Mouse (Mus musculus): ENCODE measurements around the gene Dmbx1.

Gene Dmbx1

DNA sequence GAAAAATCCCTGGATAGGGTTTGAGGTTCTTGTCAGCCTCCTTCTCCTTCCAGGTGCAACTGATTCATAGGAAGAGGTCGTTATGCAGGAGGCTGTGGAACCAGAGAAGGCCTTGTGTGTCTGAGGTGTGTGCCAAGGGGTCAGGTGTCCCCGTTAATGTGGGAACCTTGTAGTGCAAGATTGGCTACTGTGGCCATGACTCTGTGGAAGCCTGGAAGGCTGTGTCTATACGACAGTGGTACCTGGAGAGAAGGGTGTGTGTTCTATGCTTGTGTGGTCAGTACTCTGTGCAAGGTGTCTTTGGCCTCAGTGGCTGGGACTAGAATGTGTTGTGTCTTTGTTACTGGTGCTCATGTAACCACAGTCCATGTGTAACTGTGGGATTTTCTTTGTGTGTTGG, 955 bp upstream of the Dmbx1 start:
- no peak for DNase-seq (ENCODE audit: low spot score)

DNA sequence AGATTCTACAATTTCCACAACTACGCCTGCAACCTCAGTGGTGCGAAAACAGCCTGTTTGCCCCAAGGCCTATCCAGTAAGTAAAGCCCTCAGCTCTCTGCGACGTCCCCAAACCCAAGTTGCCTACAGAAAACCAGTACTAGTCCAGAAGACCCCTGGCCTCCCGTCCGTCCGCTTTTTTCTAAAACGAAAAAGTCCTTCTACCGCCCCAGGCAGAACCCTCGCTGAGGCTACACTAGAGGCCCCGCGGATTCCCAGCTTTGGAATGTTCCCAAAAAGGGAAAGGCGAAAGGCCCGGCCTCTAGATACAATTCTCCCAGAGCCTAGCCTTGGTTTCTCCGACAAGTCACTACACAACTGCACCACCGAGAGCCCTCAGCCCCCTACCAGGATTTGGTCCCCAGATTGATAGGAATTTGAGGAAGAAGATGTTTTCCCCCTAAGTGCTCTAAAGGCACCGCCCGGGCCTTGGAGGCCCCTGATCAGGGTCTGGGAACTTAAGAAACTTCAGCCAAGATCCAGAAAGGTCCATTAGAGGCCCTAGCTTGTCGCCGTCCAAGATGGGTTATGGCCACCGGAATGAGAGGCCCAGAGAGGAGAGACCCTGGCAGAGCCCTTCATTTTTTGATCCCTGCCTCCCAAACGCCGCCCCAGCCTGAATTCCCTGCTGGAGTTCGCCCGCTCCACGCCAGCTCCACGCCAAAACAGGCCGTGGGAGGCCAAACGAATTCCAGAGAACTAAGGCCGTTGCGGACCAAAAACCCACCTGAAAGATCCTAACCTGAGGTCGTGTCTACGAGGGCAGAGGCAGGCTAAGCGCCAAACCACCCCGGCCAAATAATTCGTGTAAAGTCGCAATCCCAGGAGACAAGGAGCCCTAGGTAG, 1.2 kb downstream of the Dmbx1 start:
- peak; percentile 34 for DNase-seq (ENCODE audit: low spot score)

DNA sequence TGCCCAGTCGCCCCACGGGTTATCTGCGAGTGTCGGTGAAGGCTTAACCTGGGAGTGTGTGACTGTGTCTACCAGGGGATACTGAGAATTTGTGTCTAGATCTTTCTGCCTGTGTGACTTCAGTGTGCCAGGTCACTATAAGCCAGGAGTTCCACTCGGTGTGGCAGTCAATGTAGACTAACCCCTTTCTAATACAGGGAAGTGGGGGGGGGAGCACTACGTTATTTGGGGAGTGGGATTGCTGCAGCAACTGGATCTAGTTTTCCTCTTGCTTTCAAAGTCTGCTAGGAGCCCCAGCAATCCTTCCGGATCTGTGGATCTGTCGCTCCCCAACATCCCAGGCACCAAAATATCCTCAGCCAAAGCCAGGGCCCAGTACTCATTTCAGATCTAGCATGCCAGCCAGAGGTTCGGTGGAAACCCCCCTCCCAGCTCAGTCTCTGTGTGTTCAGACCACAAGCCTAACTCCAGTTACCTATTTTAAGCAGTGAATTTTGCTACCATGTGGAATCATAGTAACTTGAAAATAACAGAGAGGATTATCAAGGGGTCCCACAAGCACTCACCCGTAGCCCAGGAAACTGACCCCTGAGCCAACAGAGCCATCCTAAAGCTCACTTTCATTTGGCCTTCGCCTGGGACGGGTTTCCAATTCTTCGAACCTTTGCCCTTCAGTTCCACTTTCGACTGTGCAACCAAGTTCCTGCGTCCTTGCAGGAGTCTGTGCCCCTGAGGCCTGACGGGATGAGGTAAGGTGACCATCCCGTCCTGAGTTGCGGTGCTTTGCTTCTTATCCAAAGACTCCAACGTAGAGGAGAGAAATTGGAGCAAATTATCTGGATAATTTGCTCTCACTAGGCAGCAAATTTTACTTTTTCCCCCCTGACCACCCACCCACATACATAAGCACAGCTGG, 2.4 kb downstream of the Dmbx1 start:
- no peak for DNase-seq (ENCODE audit: low spot score)

DNA sequence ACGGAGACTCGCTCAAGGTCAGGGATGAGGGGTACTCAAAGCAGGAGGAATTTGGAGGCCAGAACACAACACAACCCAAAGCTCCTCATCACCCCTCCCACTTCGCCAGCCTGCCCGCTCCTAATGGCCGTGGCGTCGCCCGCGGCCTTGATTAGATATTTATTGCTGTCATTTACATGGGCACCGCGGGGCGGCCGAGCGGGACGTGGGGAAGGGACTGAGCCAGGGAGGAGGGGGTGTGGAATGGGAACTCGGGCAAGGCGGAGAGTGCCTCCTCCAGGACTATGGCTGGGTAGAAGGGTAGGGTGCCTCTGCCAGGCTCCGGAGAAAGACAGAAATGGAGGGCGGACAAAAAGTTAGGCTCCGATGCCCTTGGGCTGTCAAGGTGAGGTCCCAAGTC, 3.1 kb downstream of the Dmbx1 start:
- DNase-seq (ENCODE audit: low spot score) = no peak

DNA sequence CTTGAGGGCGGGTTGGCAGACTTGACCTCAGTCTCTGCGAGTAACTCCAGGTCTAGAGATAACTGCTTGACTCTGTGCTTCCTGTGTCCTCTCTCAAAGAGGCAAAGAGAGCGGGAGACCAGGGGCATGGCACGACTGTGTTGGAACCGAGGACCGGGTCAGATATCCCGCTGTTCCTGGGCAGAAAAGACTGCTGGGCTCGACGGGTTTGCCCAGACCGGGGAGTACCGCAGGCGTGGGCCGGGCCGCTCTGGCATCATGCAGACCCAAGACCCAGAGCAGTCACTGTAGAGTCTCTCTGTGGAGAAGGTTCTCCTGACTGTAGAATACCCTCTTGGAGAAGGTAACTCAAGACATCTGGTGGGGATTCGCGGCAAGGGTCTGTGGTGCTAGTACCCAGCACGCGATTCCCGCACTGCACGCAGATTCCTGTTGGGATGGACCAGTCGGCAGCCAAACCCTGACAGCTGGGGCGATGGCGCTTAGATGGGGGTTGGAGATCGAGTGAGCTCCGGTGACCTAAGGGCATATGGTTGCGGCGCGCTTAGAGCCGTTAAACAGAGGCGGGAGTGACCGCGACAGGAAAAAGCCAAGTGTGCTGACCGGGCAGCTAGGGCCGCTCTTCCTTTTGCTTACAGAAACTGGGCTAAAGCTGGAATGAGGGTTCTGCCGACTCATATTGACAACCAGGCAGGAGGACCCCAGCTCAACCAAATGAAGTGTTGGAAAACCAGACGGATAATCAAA, 3.7 kb downstream of the Dmbx1 start:
- no peak for DNase-seq (ENCODE audit: low spot score)

DNA sequence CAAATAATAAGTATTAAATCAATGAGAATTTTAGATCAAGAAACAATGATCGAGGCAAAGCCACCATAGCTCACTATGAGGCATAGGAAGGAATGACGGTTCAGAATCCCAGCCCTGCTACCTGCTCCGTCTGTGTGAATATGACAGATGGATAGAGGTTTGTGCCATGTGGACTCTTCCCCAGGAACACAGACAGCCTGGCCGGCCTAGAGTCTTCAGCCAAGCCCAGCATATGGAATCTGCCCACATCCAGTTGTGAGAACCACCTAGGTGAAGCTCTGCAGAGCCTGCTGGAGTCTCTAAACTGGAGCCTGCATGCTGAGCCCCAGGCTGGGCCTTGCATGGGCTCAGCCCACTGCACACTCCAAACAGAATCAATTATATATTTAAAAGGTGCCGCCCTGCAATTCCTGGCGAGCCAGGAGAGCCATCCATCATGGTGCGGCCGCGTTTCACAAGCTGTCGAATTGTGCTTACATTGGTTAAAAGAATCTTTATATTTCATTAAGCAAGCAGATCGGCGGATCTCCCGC, 8.1 kb downstream of the Dmbx1 start:
- DNase-seq (ENCODE audit: low spot score) = no peak

DNA sequence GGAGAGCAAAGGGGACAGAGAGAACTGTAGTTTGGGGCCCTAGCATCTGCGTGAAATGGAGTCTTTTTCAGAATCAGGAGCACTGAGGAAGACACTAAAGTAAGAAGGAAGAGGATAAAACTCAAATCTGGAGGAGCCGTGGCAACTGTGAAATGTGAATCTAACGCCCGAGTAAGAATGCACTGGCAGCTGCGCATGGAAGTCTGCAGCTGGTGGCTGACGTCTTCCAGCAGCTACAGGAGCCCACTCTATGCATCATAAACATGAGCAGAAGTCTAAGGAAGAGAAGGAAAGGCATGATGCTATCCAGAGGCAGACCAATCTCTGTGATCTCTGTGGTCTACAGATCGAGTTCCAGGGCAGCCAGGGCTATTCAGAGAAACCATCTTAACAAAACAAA, 12.1 kb downstream of the Dmbx1 start:
- DNase-seq (ENCODE audit: low spot score) = no peak

DNA sequence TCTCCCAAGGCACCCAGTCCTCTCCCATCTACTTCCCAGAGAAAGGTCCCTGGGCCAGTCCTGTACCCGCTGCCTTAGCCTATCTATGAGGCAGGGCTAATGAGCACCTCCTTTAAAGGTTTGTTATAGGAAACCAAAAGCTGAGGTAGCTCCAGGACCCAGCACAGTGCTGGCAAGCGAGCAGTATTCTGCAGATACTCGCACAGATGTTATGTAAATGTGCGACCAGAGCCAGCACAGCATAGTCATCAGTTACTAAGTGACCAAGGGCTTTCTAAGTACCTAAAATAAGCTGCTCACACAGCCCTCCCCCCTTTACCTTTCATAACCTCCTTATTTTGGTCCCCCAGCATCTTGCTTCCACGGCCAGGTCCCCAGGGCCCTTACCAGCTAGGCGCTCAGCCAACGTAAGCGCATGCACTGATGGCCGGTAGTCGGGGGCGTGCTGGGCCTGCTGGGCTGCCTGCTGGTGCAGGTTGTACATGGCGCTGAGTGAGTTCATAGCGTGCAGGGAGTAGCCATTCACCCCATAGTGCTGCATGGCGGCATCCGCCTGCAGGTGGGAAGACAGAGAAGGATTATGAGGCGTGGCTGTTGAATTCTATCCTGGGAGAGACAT, 16.4 kb downstream of the Dmbx1 start:
- DNase-seq (ENCODE audit: low spot score) = no peak

DNA sequence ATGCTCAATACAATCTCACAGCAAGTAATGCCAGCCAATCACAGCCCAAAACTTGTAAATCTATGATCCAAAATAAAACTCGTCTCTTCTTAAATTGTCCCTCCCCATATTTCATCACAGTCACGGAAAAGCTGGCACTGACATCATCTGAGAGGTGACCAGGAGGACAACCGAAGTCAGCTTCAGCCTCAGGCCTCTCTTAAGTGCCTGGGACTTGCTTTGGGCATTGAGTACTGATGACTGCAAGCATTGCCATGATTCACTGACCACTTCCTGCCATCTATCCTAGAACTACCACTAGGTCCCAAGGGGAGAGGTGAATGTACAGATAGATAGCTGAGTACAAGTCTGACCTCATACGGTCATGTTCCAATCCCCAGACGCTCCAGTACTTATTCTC, 17.0 kb downstream of the Dmbx1 start:
- no peak for DNase-seq (ENCODE audit: low spot score)

DNA sequence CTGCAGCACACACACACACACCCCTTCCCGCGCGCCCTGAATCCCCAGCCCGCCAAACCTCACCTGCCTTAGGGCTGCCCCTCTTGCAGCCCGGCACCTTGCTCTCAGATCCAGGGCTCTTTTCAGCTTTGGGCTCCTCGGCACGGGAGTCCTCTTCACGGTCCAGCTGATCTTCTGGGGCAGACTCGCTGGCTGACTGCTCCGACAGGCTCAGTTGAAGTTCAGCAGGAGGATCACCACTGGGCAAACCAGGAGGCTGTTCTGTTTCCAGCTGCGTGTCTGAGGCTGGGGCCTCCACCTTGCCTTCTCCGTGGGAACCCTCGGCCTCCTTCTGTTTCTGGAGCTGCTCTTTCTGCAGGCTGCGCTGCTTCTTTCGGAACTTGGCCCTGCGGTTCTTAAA, 19.8 kb downstream of the Dmbx1 start:
- no peak for DNase-seq (ENCODE audit: low spot score)

DNA sequence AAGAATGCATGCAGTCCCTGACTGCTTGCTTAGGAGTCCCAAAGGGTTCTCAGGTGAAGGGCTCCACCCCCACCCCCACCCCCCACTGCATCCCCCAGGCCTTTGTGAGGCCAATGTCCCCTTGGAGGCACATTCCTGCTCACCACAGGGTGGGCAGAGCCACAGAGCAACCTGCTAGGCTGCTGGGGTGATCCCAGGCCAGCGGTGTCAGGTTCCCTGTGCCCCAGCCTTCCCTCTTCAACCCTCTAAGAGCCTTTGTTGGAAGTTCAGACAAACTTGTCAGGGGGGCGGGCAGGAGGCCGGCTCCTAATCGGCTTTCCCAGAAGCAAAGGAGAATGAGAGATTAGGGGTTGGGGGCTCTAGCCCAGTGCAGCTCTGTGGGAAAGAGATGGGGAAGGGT, 28.1 kb downstream of the Dmbx1 start:
- DNase-seq (ENCODE audit: low spot score) = no peak

DNA sequence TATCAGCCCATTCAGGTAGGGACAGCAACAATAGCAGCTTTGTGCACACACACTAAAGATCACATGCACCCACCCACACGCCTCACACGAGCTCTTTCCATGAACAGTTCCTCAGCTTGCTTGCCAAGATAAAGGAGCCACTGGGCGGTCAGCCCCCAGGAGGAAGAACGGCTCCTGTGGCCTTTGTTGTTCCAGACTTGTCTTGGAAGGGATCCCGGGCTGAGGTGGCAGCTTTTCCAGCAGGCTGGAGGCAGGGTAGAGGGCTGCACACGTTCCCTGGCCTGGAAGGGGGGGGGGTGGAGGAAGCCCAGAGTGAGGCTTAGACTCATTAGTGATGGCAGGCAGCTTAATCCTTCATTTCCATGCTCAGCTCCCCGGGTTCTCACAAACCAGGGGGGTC, 31.1 kb downstream of the Dmbx1 start:
- DNase-seq (ENCODE audit: low spot score) = peak; percentile 32

DNA sequence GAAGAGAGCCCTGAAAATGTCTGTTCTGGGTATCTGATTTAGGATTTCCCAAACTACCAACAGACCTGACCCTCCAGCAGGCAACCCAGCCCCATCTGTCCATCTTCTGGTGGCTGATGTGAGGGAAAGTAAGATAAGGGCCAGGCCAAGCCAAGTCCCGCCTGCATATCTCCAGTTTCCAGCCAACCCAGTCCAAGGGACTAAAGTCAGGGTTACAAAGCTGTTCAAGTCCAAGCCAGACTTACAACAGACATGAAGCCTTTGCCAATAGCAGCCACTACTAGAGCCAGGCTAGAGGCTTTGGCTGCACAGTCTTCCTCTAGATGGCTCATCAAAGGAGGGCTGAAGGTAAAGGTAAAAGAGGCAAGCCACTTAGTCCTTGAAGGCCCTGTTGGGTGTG, 31.7 kb downstream of the Dmbx1 start:
- DNase-seq (ENCODE audit: low spot score) = no peak

DNA sequence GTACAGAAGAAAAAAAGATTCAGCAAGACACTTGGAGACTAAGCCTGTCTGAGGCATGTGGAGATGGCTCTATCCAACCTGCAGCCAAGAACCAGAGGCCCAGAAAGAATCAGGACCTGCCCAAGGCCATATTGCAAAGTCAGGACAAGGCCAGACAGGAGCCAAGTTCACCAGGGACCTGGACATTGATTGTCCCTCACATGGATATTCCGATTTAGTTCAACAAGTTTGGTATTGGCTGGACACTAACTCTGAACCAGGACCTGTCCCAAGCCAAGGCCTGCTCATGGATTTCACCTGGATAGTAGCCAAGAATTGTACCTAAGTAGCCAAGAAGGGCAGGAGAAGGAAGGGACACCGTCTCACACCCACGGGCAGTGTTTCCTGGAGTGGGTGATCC, 32.9 kb downstream of the Dmbx1 start:
- DNase-seq (ENCODE audit: low spot score) = no peak

DNA sequence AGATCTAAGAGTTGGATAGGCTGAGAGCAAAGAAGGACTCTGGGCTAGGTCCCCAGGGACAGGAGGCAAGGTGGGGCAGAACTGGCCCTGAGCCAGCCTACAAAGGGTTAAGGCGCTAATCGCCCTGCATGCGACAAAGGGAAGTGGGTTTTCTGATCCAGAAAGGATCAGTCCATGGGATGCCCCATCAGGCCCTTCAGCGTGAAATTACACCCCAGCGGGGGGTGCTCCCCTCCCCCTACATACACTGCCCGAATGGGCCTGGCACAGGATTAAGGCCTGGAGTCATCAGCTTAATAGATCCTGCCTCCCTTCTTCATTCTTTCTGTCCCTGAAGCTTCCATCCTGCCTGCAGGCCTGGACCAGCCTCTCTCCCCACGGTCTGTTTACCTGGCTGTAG, 34.0 kb downstream of the Dmbx1 start:
- no peak for DNase-seq (ENCODE audit: low spot score)

DNA sequence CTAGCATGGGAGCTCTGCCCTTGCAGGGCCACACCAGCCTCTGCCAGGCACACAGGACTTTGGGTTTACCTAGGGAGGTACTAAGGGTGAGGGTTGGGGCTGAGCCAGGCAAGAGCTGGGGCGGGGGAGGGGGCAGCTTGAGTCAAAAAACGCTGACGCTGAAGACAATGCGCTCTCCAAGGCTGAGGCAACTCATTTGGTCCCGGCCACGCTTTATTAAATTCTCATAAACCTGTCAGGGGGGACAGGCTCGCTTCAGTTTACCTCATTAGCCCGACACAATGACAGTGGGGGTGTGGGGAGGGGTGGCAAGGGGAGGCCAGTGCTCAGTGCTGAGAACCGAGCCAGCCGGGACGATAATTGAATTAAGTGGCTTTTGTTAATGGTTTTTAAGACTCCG, 35.4 kb downstream of the Dmbx1 start:
- no peak for DNase-seq (ENCODE audit: low spot score)

DNA sequence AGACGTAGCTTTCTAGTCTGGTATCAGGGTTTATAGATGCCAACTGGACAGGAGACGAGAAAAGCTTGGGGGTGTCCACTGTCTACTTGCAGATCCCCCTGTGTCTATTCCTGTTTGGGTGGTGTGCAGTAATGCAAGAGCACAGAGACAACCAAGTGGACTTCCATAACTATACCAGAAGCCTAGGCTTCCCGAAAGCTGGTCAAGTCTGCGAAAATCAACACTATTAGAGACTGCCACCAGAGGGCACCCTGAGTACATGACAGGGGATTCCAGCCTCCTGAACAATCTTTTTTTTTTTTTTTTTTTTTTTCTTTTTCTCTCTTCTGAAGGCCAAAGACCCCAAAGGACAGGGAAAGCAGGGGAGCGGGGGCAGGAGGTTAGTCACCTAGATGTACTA, 36.9 kb downstream of the Dmbx1 start:
- peak; percentile 65 for DNase-seq (ENCODE audit: low spot score)

DNA sequence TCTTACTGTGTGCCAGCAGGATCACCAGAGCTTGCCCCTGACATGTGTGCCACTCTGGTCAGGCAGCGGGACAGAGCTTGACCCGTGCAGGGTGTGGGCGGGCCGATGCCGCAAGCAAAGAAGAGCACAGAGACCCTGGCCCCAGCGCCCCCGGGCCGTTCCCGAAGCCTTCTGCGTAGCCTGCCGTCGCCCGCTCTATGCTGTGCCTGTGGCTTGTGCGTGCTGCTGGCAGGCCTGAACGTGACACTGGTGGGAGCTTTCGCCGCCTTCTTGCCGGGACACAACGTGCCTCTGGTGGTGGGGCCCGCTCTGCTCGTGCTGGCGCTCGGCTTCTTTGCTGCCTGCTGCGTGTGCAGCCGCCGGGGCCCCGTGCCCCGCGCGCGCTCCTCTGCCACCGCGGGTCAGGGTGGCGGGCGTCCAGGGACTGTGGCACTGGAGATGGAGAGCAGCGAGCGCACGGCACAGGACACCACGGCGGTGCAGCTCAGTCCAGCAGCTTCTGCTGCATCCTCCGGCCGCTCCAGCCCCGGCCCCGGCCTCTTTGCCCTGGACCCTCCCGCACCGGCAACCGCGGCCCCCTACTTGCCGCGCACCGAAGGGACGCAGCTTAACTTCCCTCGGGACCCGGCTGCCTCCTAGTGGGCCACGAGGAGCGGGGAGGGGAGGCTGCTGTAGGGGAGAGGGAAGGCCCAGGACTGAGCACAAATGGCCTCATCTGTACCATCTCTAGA, 41.7 kb downstream of the Dmbx1 start:
- DNase-seq (ENCODE audit: low spot score) = no peak

DNA sequence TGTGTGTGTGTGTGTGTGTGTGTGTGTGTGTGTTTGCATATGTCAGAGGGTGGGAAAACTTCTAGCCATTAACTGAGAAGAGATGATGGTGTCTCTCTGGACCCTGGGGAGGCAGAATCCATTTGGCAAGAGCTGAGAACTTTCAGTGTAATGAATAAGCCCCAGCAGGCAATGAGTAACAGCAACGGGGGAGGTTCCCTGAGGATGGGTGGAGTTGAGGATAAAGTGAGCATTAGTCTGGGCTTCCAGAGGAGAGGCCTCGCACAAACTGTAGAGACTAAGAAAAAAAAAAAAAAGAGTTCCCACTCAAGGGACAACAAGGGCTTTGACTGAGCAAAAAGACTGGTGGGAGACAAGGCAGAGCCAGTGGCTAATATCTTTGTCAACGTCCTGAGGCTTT, 45.4 kb downstream of the Dmbx1 start:
- no peak for DNase-seq (ENCODE audit: low spot score)

DNA sequence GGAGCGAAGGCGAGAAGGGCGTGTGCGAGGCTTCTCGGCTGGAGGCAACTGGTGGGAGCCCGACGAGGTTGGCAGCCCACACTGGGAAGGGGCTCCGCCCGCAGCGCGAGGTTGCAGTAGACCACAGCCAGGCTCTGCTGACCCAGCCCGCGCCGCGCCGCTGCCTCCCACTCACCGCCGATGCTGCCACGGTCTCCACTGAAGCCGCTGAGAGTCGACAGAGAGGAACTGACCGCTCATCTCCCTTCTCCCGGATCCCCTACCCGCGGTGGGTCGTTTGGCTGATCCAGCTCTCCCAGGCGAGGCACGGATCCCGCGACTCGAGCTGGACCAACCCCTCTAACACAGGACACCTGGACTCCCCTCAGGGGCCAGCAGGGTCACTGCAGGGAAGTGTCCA, 49.2 kb downstream of the Dmbx1 start, which contains the start of gene 6430628N08Rik:
TSS of gene 6430628N08Rik (plus strand) at position 113 of the 400 bp plus-strand sequence.
- DNase-seq (ENCODE audit: low spot score) = no peak

DNA sequence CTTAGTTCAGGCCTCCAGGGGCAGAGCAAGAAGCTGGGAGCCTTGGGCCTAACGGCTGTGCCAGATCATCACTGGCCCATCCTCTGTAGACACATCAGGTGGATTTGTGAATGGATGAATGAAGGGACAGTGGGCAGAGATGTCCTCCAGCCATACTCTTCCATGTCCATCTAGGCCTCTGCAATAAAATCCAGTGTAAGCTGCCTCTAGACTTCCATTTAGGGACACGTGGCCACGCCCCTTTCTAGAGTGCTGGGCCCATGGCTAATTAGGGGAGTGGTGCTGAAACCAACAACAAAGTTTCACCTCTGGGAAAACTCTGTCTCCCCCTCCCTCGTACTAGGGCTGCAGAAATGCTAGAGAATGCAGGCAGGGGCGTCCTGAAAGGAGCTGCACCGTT, 49.7 kb downstream of the Dmbx1 start:
- no peak for DNase-seq (ENCODE audit: low spot score)
